Mouse (Mus musculus) stomach, embryonic 14.5 days (tissue): ENCODE measurements around the gene Arpc5. TPM values are rescaled to one million over a fixed set of nuclear protein-coding genes. Genes with fewer than 3 reads are reported as not detected.
A peak's percentile ranks its signal among the peaks of the same experiment; 100 is the strongest.

Source experiments
- ATAC-seq: fragments of 200-750 bp; cut with Nextera tagmentation; 2 replicates; pipeline ENCODE4 v1.8.0; 2017; ENCODE audit warnings: low read depth, moderate TSS enrichment; ENCODE audit not compliant: insufficient number of reproducible peaks, insufficient read depth, low FRiP score
- H3K27ac ChIP-seq: fragments of 300-500 bp; sonication (generic); 2 replicates; pipeline ENCODE4 v1.5.1; 2014; ENCODE audit warnings: mild to moderate bottlenecking, low read length, moderate library complexity, mixed read lengths
- H3K27me3 ChIP-seq: fragments of 300-500 bp; sonication (generic); 2 replicates; pipeline ENCODE4 v1.6.1; 2014; ENCODE audit warnings: low read length, control low read depth, mixed read lengths; ENCODE audit not compliant: control insufficient read depth, insufficient read depth
- H3K36me3 ChIP-seq: fragments of 300-500 bp; sonication (generic); 2 replicates; pipeline ENCODE4 v1.6.1; 2014; ENCODE audit warnings: mild to moderate bottlenecking, control low read depth, low read length, moderate library complexity, mixed read lengths; ENCODE audit not compliant: control insufficient read depth, insufficient read depth
- H3K4me1 ChIP-seq: fragments of 300-500 bp; sonication (generic); 2 replicates; pipeline ENCODE4 v1.6.1; 2014; ENCODE audit warnings: low read length, control low read depth, mixed read lengths; ENCODE audit not compliant: control insufficient read depth, insufficient read depth
- H3K4me2 ChIP-seq: fragments of 300-500 bp; sonication (generic); replicated peaks from 2 replicates; pipeline ENCODE4 v1.6.1; 2014; ENCODE audit warnings: low read depth, low read length, control low read depth
- H3K4me3 ChIP-seq: fragments of 300-500 bp; sonication (generic); 2 replicates; pipeline ENCODE4 v1.5.1; 2014; ENCODE audit warnings: low read depth, low read length, control low read depth
- H3K9ac ChIP-seq: fragments of 300-500 bp; sonication (generic); replicated peaks from 2 replicates; pipeline ENCODE4 v1.6.1; 2014; ENCODE audit warnings: low read depth, mild to moderate bottlenecking, control low read depth, low read length, moderate library complexity, mixed read lengths
- H3K9me3 ChIP-seq: fragments of 300-500 bp; sonication (generic); 2 replicates; pipeline ENCODE4 v1.6.1; 2016; ENCODE audit warnings: low read depth, low read length, control low read depth; ENCODE audit not compliant: control insufficient read depth
- WGBS: fragments of 180-500 bp; shearing (Covaris S2); extraction: QIAGEN DNeasy Blood & Tissue Kit; methylation state at CpG from one replicate; pipeline ENCODE4 v1.1.7; 2014; 5-methylcytosine and 5-hydroxymethylcytosine counted together
- polyA plus RNA-seq: library from polyadenylated mRNA; unstranded; fragments of >200 nt; fragmentation: Nextera tagmentation; extraction: Ambion mirVana; gene quantifications from 2 replicates; pipeline ENCODE4 v1.2.1, GENCODE M21; 2014

The Arpc5 gene
- polyA plus RNA-seq, 1 experiment from 2014 or later = 340 TPM

DNA sequence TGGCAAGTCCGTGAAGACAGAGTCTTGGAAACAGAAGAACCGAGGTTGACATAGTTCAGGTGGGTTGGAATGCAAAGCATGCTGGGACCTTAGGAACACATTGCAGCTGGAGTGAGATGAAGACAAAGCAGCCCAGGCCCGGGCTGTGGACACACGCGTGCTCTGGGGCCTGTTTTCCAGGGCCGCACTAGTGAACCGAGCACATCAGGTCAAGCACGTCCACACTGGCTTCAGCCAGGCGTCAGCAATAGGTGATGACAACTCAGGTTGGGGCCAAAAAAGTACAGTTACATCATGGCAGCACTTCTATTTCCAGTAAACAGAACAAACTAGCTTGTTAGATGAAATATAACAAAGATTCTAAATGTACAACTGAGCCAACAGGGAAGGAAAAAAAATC is 27.5 kb upstream of the Arpc5 start:
- no peak overlapping the region for H3K4me2 ChIP-seq
- ATAC-seq = no peak
- H3K9ac ChIP-seq = no peak overlapping the region
- H3K27me3 ChIP-seq = no peaks in the 10 kb centered on the region
- no peaks in the 10 kb centered on the region for H3K36me3 ChIP-seq
- 78% methylated on average over 9 of the region's 9 CpGs for WGBS
- 0 out of 2 replicates have a peak, but pooled peaks cover 3% of the 10 kb centered on the region for H3K4me1 ChIP-seq
- no peak overlapping the region for H3K27ac ChIP-seq
- H3K9me3 ChIP-seq = no peaks in the 10 kb centered on the region
- no peak overlapping the region for H3K4me3 ChIP-seq

DNA sequence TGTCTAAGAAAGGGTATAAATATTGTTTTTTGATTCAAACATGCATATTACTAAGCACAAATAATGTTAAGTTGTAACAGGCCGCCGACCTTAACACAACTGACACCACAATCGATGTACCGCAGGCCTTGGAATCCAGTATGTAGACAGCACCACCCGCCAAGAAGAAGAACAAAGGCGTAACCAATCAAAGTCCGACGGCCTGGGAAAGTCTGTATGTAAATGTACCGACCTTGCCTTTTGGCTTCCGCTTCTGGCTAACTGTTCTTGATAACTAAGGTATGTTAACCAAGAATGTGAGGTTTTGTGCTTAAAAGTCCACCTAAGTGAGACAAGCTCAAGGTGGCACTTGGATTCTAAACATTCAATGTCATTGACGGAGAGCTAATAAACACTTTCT is 27.0 kb upstream of the Arpc5 start:
- Histone ChIP-seq H3K4me1 (0 out of 2 replicates have a peak, but pooled peaks cover 3% of the 10 kb centered on the region), H3K36me3 (no peaks in the 10 kb centered on the region), H3K9ac (no peak overlapping the region), H3K27ac (no peak overlapping the region), H3K27me3 (no peaks in the 10 kb centered on the region), H3K4me3 (no peak overlapping the region), H3K4me2 (no peak overlapping the region), H3K9me3 (no peaks in the 10 kb centered on the region)
- ATAC-seq = no peak
- 89% methylated on average over 11 of the region's 11 CpGs for WGBS

DNA sequence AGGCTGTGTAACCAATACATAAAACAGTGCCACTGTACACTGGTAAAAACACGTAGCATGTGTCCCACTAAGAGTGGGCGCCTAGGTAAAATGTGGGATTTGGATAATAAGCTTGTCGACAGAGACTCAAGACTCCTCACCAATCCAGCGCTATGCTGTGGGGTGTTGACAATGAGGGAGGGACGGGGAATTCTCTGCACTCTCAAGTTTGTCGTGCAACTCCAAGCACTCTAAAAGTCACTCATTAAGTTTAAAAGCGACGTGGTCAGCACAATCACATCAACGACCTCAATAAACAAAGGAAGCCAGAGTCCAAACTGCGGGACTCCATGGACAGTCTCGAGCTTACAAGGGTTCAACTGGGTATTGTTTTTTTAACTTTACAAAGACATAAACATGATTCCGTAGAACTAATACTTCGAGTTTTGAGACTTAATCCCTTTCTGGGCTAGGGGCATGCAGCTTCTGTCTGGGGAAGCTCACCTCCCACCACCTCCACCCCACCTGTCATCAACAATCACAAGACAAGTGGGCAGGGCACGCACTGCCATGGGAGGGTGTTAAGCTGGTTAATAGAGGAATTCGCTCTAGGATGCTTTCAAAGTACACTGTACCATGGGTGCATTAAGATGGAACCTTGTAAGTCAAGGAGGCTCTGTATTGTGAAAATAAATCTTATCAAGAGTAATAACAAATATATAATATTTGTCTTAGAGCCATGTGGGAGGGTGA is 23.1 kb upstream of the Arpc5 start:
- H3K4me2 ChIP-seq = no peak overlapping the region
- H3K27ac ChIP-seq = no peak overlapping the region
- H3K27me3 ChIP-seq = no peaks in the 10 kb centered on the region
- WGBS = 49% methylated on average over 15 of the region's 15 CpGs
- no peak for ATAC-seq
- no peaks in the 10 kb centered on the region for H3K9me3 ChIP-seq
- 0 out of 2 replicates have a peak, but pooled peaks cover under 1% of the 10 kb centered on the region for H3K4me1 ChIP-seq
- H3K36me3 ChIP-seq = no peaks in the 10 kb centered on the region
- H3K4me3 ChIP-seq = no peak overlapping the region
- H3K9ac ChIP-seq = no peak overlapping the region

DNA sequence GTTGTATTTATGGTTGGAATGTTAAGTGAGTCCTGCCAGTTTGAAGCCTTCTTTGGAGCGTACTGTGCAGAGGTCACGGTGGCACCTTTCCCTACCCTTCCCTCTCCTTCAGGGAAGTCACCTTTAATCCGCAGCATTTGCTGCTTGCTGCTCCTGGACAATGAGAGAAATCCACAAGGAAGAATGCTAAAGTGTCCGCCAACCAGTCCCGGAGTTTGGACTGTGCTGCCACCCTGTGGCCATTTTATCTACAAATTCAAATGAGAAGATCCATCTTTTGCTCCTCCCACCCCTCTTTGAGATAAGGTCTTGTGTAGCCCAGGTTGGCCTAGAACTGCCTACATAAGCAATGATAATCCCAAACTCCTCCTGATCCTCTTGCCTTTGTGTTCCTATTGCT is 19.9 kb upstream of the Arpc5 start:
- 3% methylated on average over 5 of the region's 5 CpGs for WGBS
- ATAC-seq = 0 out of 2 replicates have a peak, but pooled peaks have one; percentile 28
- no peak overlapping the region for H3K9ac ChIP-seq

DNA sequence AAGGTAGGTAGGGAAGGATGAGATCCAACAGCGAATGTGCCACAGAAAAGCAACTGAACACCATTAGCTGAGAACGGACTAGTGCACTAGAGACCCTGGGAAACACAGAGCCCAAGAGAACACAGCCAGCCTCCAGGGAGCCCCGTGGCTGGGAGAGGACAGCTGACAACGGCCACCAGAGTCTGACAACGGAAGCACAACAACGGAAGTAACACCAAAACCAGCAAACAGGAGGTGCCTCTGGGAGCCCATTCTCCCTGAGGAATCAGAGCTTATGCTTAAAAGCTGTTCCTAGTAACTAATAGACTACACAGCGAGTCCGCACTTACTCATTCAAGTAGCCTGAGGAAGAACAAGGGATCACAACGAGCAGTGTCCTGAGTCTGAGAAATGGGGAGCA is 17.1 kb upstream of the Arpc5 start:
- Histone ChIP-seq H3K9ac (no peak overlapping the region), H3K36me3 (no peaks in the 10 kb centered on the region), H3K4me3 (no peak overlapping the region), H3K4me1 (no peaks in the 10 kb centered on the region), H3K27me3 (no peaks in the 10 kb centered on the region), H3K4me2 (no peak overlapping the region), H3K9me3 (no peaks in the 10 kb centered on the region), H3K27ac (no peak overlapping the region)
- 76% methylated on average over 9 of the region's 9 CpGs for WGBS
- ATAC-seq = no peak

More for the DNA sequence above, 19.9 kb upstream of the Arpc5 start:
- no peaks in the 10 kb centered on the region for H3K36me3 ChIP-seq
- no peak overlapping the region for H3K27ac ChIP-seq
- H3K4me3 ChIP-seq = no peak overlapping the region
- no peaks in the 10 kb centered on the region for H3K27me3 ChIP-seq
- H3K4me1 ChIP-seq = no peaks in the 10 kb centered on the region
- H3K4me2 ChIP-seq = no peak overlapping the region
- no peaks in the 10 kb centered on the region for H3K9me3 ChIP-seq

DNA sequence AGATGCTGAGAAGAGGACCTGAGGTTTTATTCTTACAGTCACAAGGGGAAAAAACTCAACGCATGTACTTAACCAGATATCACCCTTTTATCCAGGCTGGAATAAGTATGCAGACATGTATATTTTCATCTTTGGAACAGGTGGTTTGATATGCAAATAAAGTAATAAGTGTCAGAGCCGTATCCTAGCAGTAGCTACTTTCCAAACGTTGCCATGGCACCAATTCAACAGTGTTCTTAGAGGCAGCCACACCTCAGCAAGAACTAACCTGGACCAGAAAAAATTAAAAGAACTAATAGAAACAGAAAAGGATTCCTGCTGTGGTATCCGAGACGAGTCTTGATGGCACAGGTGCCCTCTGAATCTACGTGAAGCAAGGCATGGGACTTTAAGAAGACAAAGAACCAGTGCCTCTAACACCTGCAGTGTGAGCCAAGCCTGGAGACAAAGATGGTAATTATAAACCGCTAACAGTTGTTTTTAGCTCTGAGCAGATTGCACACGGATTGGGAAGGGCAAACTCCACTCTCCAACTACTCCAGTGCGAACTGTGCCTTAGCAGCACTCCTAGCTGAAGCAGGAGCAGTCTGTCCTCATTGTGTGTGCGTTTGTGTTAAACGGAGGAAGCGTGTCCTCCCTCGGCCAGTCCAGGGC is 15.9 kb upstream of the Arpc5 start, which contains the start of gene Apobec4:
Gene Apobec4, plus strand, starts transcription at position 240 of the 654 bp plus-strand sequence.
- Histone ChIP-seq H3K27me3 (no peaks in the 10 kb centered on the region), H3K36me3 (no peaks in the 10 kb centered on the region), H3K27ac (no peak within 1 kb of the TSS), H3K4me3 (no peak within 1 kb of the TSS), H3K4me1 (no peaks in the 10 kb centered on the region), H3K4me2 (no peak within 1 kb of the TSS), H3K9ac (no peak within 1 kb of the TSS), H3K9me3 (no peaks in the 10 kb centered on the region)
- no peak for ATAC-seq
- 69% methylated on average over 13 of the region's 13 CpGs for WGBS

DNA sequence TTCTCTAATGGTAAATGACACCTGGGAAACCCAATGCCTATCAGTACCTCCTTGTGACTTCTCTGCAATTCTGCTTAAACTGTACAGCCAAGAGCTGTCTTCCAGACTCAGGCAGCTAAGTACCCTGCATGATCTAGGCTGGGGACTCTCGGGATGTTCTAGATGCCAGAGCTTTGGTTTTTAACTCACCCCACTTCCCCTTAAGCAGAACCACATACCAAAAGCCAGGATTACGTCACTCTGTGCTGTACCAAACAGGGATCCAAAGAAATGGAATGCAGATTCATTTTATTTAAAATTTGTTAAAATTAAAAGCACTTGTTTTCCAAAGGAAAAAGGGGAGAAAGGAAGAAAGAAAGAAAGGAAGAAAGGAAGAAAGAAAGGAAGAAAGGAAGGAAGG is 4.6 kb upstream of the Arpc5 start:
- Histone ChIP-seq H3K9me3 (no peaks in the 10 kb centered on the region), H3K4me3 (no peak overlapping the region), H3K4me2 (no peak overlapping the region), H3K27me3 (no peaks in the 10 kb centered on the region), H3K9ac (no peak overlapping the region), H3K36me3 (no peaks in the 10 kb centered on the region), H3K27ac (no peak overlapping the region), H3K4me1 (no peaks in the 10 kb centered on the region)
- WGBS = 73% methylated on average over 2 of the region's 2 CpGs
- ATAC-seq = no peak

DNA sequence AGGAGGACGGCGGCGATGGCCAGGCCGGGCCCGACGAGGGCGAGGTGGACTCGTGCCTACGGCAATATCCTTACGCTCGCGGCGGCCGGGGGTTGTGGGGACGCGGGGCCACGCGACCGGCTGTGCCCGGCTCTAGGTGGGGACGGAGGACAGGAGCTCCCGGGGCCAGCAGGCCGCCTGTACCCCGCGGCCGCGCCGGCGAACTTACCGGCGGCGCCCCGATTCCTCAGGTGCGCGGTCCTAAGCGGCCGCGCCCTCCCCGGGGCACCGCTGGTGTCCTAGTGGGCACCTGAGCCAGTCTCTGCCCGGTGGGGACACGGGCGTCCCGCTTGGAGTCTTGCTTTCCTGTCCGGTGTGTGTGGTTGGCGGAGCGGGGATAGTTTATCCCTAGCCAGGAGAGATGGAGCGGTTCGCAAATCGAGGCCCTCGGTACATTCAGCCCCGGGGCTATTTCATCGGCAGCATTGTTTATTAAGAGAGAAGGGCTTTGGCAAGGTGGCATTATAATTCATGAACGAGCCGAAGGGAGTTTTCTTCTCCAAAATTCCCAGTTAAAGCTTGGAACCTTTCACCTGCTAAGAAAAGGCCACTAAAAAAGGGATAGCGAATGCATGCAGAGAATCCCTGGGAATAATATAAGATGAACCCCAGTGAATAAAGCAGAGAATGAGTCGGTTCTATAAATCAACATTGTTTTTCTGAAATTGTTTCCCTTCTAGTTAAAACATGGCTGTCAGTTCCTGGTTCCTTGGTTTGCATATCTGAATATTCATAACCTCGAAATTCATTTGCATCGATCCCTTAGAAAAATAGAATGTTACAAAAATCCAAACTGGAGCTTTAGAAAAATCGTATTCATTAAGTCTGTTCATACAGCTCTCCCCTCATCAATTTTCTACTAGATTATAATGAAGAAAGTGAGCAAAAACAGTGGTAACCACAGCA is 734 bp downstream of the Arpc5 start:
- 2% methylated on average over 45 of the region's 60 CpGs for WGBS
- Histone ChIP-seq H3K4me2 (peak overlapping the region; percentile 47), H3K9ac (peak overlapping the region; percentile 88), H3K4me1 (no peaks in the 10 kb centered on the region), H3K9me3 (no peaks in the 10 kb centered on the region), H3K27ac (peak overlapping the region; percentile 76), H3K27me3 (no peaks in the 10 kb centered on the region), H3K36me3 (peaks cover 19% of the 10 kb centered on the region), H3K4me3 (peak overlapping the region; percentile 93)
- peak; percentile 46 for ATAC-seq
